Mouse (Mus musculus) limb, embryonic 13.5 days (tissue): ENCODE results near the gene Ptprg. TPM values are rescaled to one million over a fixed set of nuclear protein-coding genes. Genes with fewer than 3 reads are reported as not detected.

Source experiments
- ATAC-seq: fragments of 200-750 bp; cut with Nextera tagmentation; 2 replicates; pipeline ENCODE4 v1.8.0; 2017; ENCODE audit warnings: low read depth, moderate number of reproducible peaks, moderate TSS enrichment; ENCODE audit not compliant: low FRiP score
- H3K27ac ChIP-seq: fragments of 300-500 bp; sonication (generic); 2 replicates; pipeline ENCODE4 v1.5.1; 2015; ENCODE audit warnings: inconsistent platforms, mild to moderate bottlenecking, moderate library complexity
- H3K27me3 ChIP-seq: fragments of 300-500 bp; sonication (generic); 2 replicates; pipeline ENCODE4 v1.6.1; 2015; ENCODE audit warnings: mild to moderate bottlenecking, inconsistent platforms
- H3K36me3 ChIP-seq: fragments of 300-500 bp; sonication (generic); 2 replicates; pipeline ENCODE4 v1.6.1; 2015; ENCODE audit warnings: inconsistent platforms, mild to moderate bottlenecking, moderate library complexity
- H3K4me1 ChIP-seq: fragments of 300-500 bp; sonication (generic); 2 replicates; pipeline ENCODE4 v1.6.1; 2015; ENCODE audit warnings: inconsistent platforms
- H3K4me2 ChIP-seq: fragments of 300-500 bp; sonication (generic); replicated peaks from 2 replicates; pipeline ENCODE4 v1.6.1; 2015; ENCODE audit warnings: inconsistent platforms, mild to moderate bottlenecking, moderate library complexity
- H3K4me3 ChIP-seq: fragments of 300-500 bp; sonication (generic); 2 replicates; pipeline ENCODE4 v1.5.1; 2015; ENCODE audit warnings: moderate library complexity, mild to moderate bottlenecking, inconsistent platforms
- H3K9ac ChIP-seq: fragments of 300-500 bp; sonication (generic); 2 replicates; pipeline ENCODE4 v1.6.1; 2015; ENCODE audit warnings: mild to moderate bottlenecking, inconsistent platforms
- H3K9me3 ChIP-seq: fragments of 300-500 bp; sonication (generic); 2 replicates; pipeline ENCODE4 v1.6.1; 2016; ENCODE audit warnings: inconsistent platforms
- WGBS: fragments of 180-500 bp; shearing (Covaris S2); methylation state at CpG from one replicate; pipeline ENCODE4 v1.1.7; 2015; 5-methylcytosine and 5-hydroxymethylcytosine counted together
- polyA plus RNA-seq: library from polyadenylated mRNA; unstranded; fragments of >200 nt; fragmentation: Nextera tagmentation; extraction: Ambion mirVana; gene quantifications from 2 replicates; pipeline ENCODE4 v1.2.1, GENCODE M21; 2015

Gene Ptprg
- polyA plus RNA-seq, 1 experiment from 2014 or later = 38.4 TPM

- WGBS = 52% methylated on average over 4 of the region's 4 CpGs
- no peak overlapping the region for H3K4me2 ChIP-seq
Observed at GRCm38 (mm10) chr14:12136536-12136935, 583.2 kb downstream of the Ptprg start.

GRCm38 (mm10) chr14:12139643-12140481 is 586.5 kb downstream of the Ptprg start:
- Histone ChIP-seq H3K9me3 (no peaks in the 10 kb centered on the region), H3K4me3 (no peak overlapping the region), H3K36me3 (no peaks in the 10 kb centered on the region; the same call in 1 of the 2 replicates), H3K27ac (no peak overlapping the region), H3K9ac (no peak overlapping the region), H3K27me3 (no peaks in the 10 kb centered on the region), H3K4me1 (peaks cover 9% of the 10 kb centered on the region), H3K4me2 (peak overlapping the region; percentile 43)
- peak; percentile 74 for ATAC-seq
- WGBS = 37% methylated on average over 18 of the region's 18 CpGs

More at GRCm38 (mm10) chr14:12136536-12136935, 583.2 kb downstream of the Ptprg start:
- Histone ChIP-seq H3K27me3 (no peaks in the 10 kb centered on the region), H3K9ac (no peak overlapping the region), H3K27ac (no peak overlapping the region), H3K4me3 (no peak overlapping the region), H3K9me3 (no peaks in the 10 kb centered on the region), H3K4me1 (peaks cover 9% of the 10 kb centered on the region), H3K36me3 (no peaks in the 10 kb centered on the region)
- ATAC-seq = no peak

- H3K9me3 ChIP-seq = no peaks in the 10 kb centered on the region
- no peak overlapping the region for H3K27ac ChIP-seq
- H3K4me1 ChIP-seq = peaks cover 6% of the 10 kb centered on the region; the same call in 1 of the 2 replicates
- 85% methylated on average over 8 of the region's 8 CpGs for WGBS
- no peak overlapping the region for H3K4me2 ChIP-seq
- no peak for ATAC-seq
- no peak overlapping the region for H3K9ac ChIP-seq
- H3K27me3 ChIP-seq = no peaks in the 10 kb centered on the region
- peaks cover 17% of the 10 kb centered on the region for H3K36me3 ChIP-seq
- no peak overlapping the region for H3K4me3 ChIP-seq
Observed at GRCm38 (mm10) chr14:12143941-12144485, 590.7 kb downstream of the Ptprg start.

GRCm38 (mm10) chr14:12145919-12146318 is 592.6 kb downstream of the Ptprg start:
- ATAC-seq = no peak
- Histone ChIP-seq H3K36me3 (peaks cover 17% of the 10 kb centered on the region), H3K27me3 (no peaks in the 10 kb centered on the region), H3K4me2 (no peak overlapping the region), H3K4me1 (no peaks in the 10 kb centered on the region), H3K9me3 (no peaks in the 10 kb centered on the region), H3K4me3 (no peak overlapping the region), H3K27ac (no peak overlapping the region), H3K9ac (no peak overlapping the region)
- 91% methylated on average over 3 of the region's 3 CpGs for WGBS

GRCm38 (mm10) chr14:12149529-12149928 is 596.2 kb downstream of the Ptprg start:
- WGBS = 84% methylated on average over 3 of the region's 3 CpGs
- H3K4me1 ChIP-seq = no peaks in the 10 kb centered on the region

GRCm38 (mm10) chr14:12151927-12152326 is 598.6 kb downstream of the Ptprg start:
- H3K27ac ChIP-seq = no peak overlapping the region
- H3K4me3 ChIP-seq = no peak overlapping the region
- H3K4me1 ChIP-seq = no peaks in the 10 kb centered on the region
- H3K4me2 ChIP-seq = no peak overlapping the region
- peaks cover 15% of the 10 kb centered on the region for H3K36me3 ChIP-seq
- 42% methylated on average over 3 of the region's 3 CpGs for WGBS
- no peak overlapping the region for H3K9ac ChIP-seq
- ATAC-seq = no peak; the same call in 1 of the 2 replicates
- no peaks in the 10 kb centered on the region for H3K9me3 ChIP-seq
- no peaks in the 10 kb centered on the region for H3K27me3 ChIP-seq

More at GRCm38 (mm10) chr14:12149529-12149928, 596.2 kb downstream of the Ptprg start:
- no peaks in the 10 kb centered on the region for H3K27me3 ChIP-seq
- H3K36me3 ChIP-seq = peaks cover 25% of the 10 kb centered on the region
- no peak for ATAC-seq
- H3K9ac ChIP-seq = no peak overlapping the region
- H3K4me2 ChIP-seq = no peak overlapping the region
- no peak overlapping the region for H3K4me3 ChIP-seq
- no peaks in the 10 kb centered on the region for H3K9me3 ChIP-seq
- no peak overlapping the region for H3K27ac ChIP-seq

- Histone ChIP-seq H3K4me3 (no peak overlapping the region), H3K4me2 (no peak overlapping the region), H3K4me1 (no peaks in the 10 kb centered on the region), H3K9ac (no peak overlapping the region), H3K9me3 (no peaks in the 10 kb centered on the region), H3K27ac (no peak overlapping the region), H3K36me3 (peaks cover 15% of the 10 kb centered on the region), H3K27me3 (no peaks in the 10 kb centered on the region)
- WGBS = 91% methylated on average over 6 of the region's 6 CpGs
- ATAC-seq = no peak
Observed at GRCm38 (mm10) chr14:12152748-12153147, 599.4 kb downstream of the Ptprg start.

GRCm38 (mm10) chr14:12153599-12153998 is 600.3 kb downstream of the Ptprg start:
- Histone ChIP-seq H3K4me1 (no peaks in the 10 kb centered on the region), H3K4me3 (no peak overlapping the region), H3K27me3 (no peaks in the 10 kb centered on the region), H3K36me3 (peaks cover 15% of the 10 kb centered on the region), H3K27ac (no peak overlapping the region), H3K9ac (no peak overlapping the region), H3K4me2 (no peak overlapping the region), H3K9me3 (no peaks in the 10 kb centered on the region)
- WGBS = 82% methylated on average over 13 of the region's 13 CpGs
- no peak for ATAC-seq

GRCm38 (mm10) chr14:12161738-12162310 is 608.5 kb downstream of the Ptprg start:
- Histone ChIP-seq H3K27me3 (no peaks in the 10 kb centered on the region), H3K36me3 (no peaks in the 10 kb centered on the region; the same call in none of the 2 replicates), H3K4me2 (no peak overlapping the region), H3K4me1 (peaks cover 21% of the 10 kb centered on the region), H3K27ac (peak overlapping the region; percentile 44; the same call in 1 of the 2 replicates), H3K4me3 (no peak overlapping the region), H3K9me3 (no peaks in the 10 kb centered on the region), H3K9ac (no peak overlapping the region)
- WGBS = 69% methylated on average over 14 of the region's 14 CpGs
- ATAC-seq = peak; percentile 57; the same call in 1 of the 2 replicates

- no peak overlapping the region for H3K4me3 ChIP-seq
- 0 out of 2 replicates have a peak, but pooled peaks have one; percentile 20 for ATAC-seq
- peaks cover 26% of the 10 kb centered on the region for H3K4me1 ChIP-seq
- H3K27me3 ChIP-seq = no peaks in the 10 kb centered on the region
- H3K9ac ChIP-seq = no peak overlapping the region
- H3K27ac ChIP-seq = peak overlapping the region; percentile 44; the same call in 1 of the 2 replicates
- no peak overlapping the region for H3K4me2 ChIP-seq
- 70% methylated on average over 5 of the region's 5 CpGs for WGBS
- no peaks in the 10 kb centered on the region; the same call in none of the 2 replicates for H3K36me3 ChIP-seq
- no peaks in the 10 kb centered on the region for H3K9me3 ChIP-seq
Observed at GRCm38 (mm10) chr14:12162331-12162854, 609.1 kb downstream of the Ptprg start.

- WGBS = 76% methylated on average over 4 of the region's 4 CpGs
- Histone ChIP-seq H3K4me1 (peaks cover 30% of the 10 kb centered on the region), H3K4me2 (no peak overlapping the region), H3K27me3 (no peaks in the 10 kb centered on the region), H3K27ac (no peak overlapping the region), H3K36me3 (peaks cover 3% of the 10 kb centered on the region), H3K9ac (no peak overlapping the region), H3K9me3 (no peaks in the 10 kb centered on the region), H3K4me3 (no peak overlapping the region)
- ATAC-seq = no peak
Observed at GRCm38 (mm10) chr14:12163196-12163595, 609.9 kb downstream of the Ptprg start.

- H3K36me3 ChIP-seq = peaks cover 3% of the 10 kb centered on the region
- H3K4me1 ChIP-seq = peaks cover 22% of the 10 kb centered on the region
- H3K27me3 ChIP-seq = no peaks in the 10 kb centered on the region
- H3K4me2 ChIP-seq = no peak overlapping the region
- no peak overlapping the region; the same call in 1 of the 2 replicates for H3K27ac ChIP-seq
- no peaks in the 10 kb centered on the region for H3K9me3 ChIP-seq
- peak; percentile 42; the same call in 1 of the 2 replicates for ATAC-seq
- H3K4me3 ChIP-seq = no peak overlapping the region
- 59% methylated on average over 4 of the region's 4 CpGs for WGBS
- no peak overlapping the region for H3K9ac ChIP-seq
Observed at GRCm38 (mm10) chr14:12167215-12167614, 613.9 kb downstream of the Ptprg start.
